27 mouse cellular contexts compared by ENCODE assay signal in genomic region chr3:154786354-154786753, GRCm38 (mm10).
DNase-seq lines count a peak whose midpoint lies in the region; ATAC-seq lines count a peak whose summit lies in the region.
"Had no signal": no experiment of that assay in that cellular context is flagged by ENCODE, and none has a peak within 500 bp of the region (broad histone marks: within the 10 kb centered on the region; RNA-seq: fewer than 3 reads in every experiment).

No protein-coding gene starts in this region.

- H3K27me3 ChIP-seq in hindbrain, embryonic 14.5 days (ENCODE audit: control insufficient read depth, insufficient read depth, low read length) = no peaks in the 10 kb centered on the region
- no peaks in the 10 kb centered on the region for H3K27me3 ChIP-seq in hindbrain, embryonic 13.5 days
- H3K27me3 ChIP-seq in midbrain, embryonic 13.5 days = no peaks in the 10 kb centered on the region
- H3K27me3 ChIP-seq in midbrain, embryonic 11.5 days (ENCODE audit: control insufficient read depth, insufficient read depth, low read length) = no peaks in the 10 kb centered on the region
- H3K27me3 ChIP-seq in midbrain, embryonic 15.5 days (replicated peaks) = no peaks in the 10 kb centered on the region
- H3K27me3 ChIP-seq: embryonic facial prominence, embryonic 12.5 days; embryonic facial prominence, embryonic 15.5 days; forebrain, embryonic 12.5 days; heart, embryonic 13.5 days had no signal

- no peak overlapping the region for H3K27ac ChIP-seq in hindbrain, embryonic 14.5 days
- no peak overlapping the region for H3K27ac ChIP-seq in hindbrain, embryonic 13.5 days
- H3K27ac ChIP-seq in midbrain, embryonic 13.5 days = no peak overlapping the region
- no peak overlapping the region for H3K27ac ChIP-seq in midbrain, embryonic 11.5 days (ENCODE audit: low read depth, low read length)
- H3K27ac ChIP-seq in midbrain, embryonic 15.5 days = no peak overlapping the region
- H3K27ac ChIP-seq: embryonic facial prominence, embryonic 12.5 days; embryonic facial prominence, embryonic 15.5 days; forebrain, embryonic 12.5 days; heart, adult 2 months; heart, embryonic 10.5 days; heart, embryonic 13.5 days had no signal

- DNase-seq in hindbrain, embryonic 14.5 days (ENCODE audit: low spot score) = no peak
- no peak for DNase-seq in midbrain, embryonic 11.5 days (ENCODE audit: low spot score, missing footprints)
- no peak for DNase-seq in layer of hippocampus, postnatal 25 days (ENCODE audit: extremely low spot score in 1 of 2, low spot score in 1 of 2)
- no peak for DNase-seq in cerebellum, adult 8-10 months
- DNase-seq: adrenal gland, adult 2 months; adrenal gland, postnatal 14 days; cerebellum, adult 11-12 months; cerebellum, adult 9-11 months; cerebellum, postnatal 25 days; gastrocnemius, postnatal 10 days; gastrocnemius, postnatal 36 days; heart, adult 2 months; heart, postnatal 14 days; heart, postnatal 4 days had no signal

- 0 out of 2 replicates have a peak, but pooled peaks have one; percentile 29 for ATAC-seq in hindbrain, embryonic 14.5 days (ENCODE audit: low FRiP score)
- no peak for ATAC-seq in hindbrain, embryonic 13.5 days (ENCODE audit: low FRiP score)
- ATAC-seq in midbrain, embryonic 13.5 days = peak; percentile 28; the same call in 1 of the 2 replicates
- no peak for ATAC-seq in midbrain, embryonic 11.5 days (ENCODE audit: low FRiP score)
- peak; percentile 66; the same call in 1 of the 2 replicates for ATAC-seq in midbrain, embryonic 15.5 days (replicated peaks)
- ATAC-seq: CD4-positive, CD25-positive, alpha-beta regulatory T cell, adult 4 months; forebrain, embryonic 16.5 days; hindbrain, embryonic 16.5 days; inflammation-experienced regulatory T-cells, adult 6 months; intestine, postnatal 0 days had no signal

- no peak overlapping the region for H3K4me2 ChIP-seq in hindbrain, embryonic 14.5 days (replicated peaks)
- H3K4me2 ChIP-seq in hindbrain, embryonic 13.5 days = no peak overlapping the region
- H3K4me2 ChIP-seq in midbrain, embryonic 13.5 days (replicated peaks) = no peak overlapping the region
- H3K4me2 ChIP-seq in midbrain, embryonic 11.5 days = no peak overlapping the region
- no peak overlapping the region for H3K4me2 ChIP-seq in midbrain, embryonic 15.5 days
- H3K4me2 ChIP-seq: embryonic facial prominence, embryonic 12.5 days; embryonic facial prominence, embryonic 15.5 days; forebrain, embryonic 12.5 days; heart, embryonic 13.5 days had no signal

- H3K4me1 ChIP-seq in hindbrain, embryonic 14.5 days (replicated peaks; ENCODE audit: control insufficient read depth, insufficient read depth, low read length) = no peaks in the 10 kb centered on the region
- no peaks in the 10 kb centered on the region for H3K4me1 ChIP-seq in hindbrain, embryonic 13.5 days (replicated peaks)
- peaks cover 2% of the 10 kb centered on the region; the same call in 1 of the 2 replicates for H3K4me1 ChIP-seq in midbrain, embryonic 13.5 days (replicated peaks)
- no peaks in the 10 kb centered on the region for H3K4me1 ChIP-seq in midbrain, embryonic 11.5 days (ENCODE audit: control insufficient read depth, insufficient read depth, low read length)
- H3K4me1 ChIP-seq in midbrain, embryonic 15.5 days = 0 out of 2 replicates have a peak, but pooled peaks cover 4% of the 10 kb centered on the region
- H3K4me1 ChIP-seq: embryonic facial prominence, embryonic 12.5 days; embryonic facial prominence, embryonic 15.5 days; heart, embryonic 10.5 days; heart, embryonic 13.5 days had no signal

- no peak overlapping the region for H3K4me3 ChIP-seq in hindbrain, embryonic 14.5 days (replicated peaks; ENCODE audit: low read length)
- no peak overlapping the region for H3K4me3 ChIP-seq in hindbrain, embryonic 13.5 days
- no peak overlapping the region for H3K4me3 ChIP-seq in midbrain, embryonic 13.5 days (replicated peaks)
- no peak overlapping the region for H3K4me3 ChIP-seq in midbrain, embryonic 11.5 days (ENCODE audit: low read depth, low read length)
- no peak overlapping the region for H3K4me3 ChIP-seq in midbrain, embryonic 15.5 days
- H3K4me3 ChIP-seq: embryonic facial prominence, embryonic 12.5 days; embryonic facial prominence, embryonic 15.5 days; forebrain, embryonic 12.5 days; heart, adult 2 months; heart, embryonic 10.5 days; heart, embryonic 13.5 days had no signal

- no peak overlapping the region for H3K9ac ChIP-seq in hindbrain, embryonic 14.5 days
- H3K9ac ChIP-seq in hindbrain, embryonic 13.5 days = no peak overlapping the region
- H3K9ac ChIP-seq in midbrain, embryonic 13.5 days (replicated peaks) = no peak overlapping the region
- no peak overlapping the region for H3K9ac ChIP-seq in midbrain, embryonic 11.5 days (ENCODE audit: low read length)
- H3K9ac ChIP-seq in midbrain, embryonic 15.5 days = no peak overlapping the region
- H3K9ac ChIP-seq: embryonic facial prominence, embryonic 12.5 days; embryonic facial prominence, embryonic 15.5 days; forebrain, embryonic 12.5 days; heart, embryonic 13.5 days had no signal

- H3K36me3 ChIP-seq in hindbrain, embryonic 14.5 days (replicated peaks; ENCODE audit: control insufficient read depth, insufficient read depth) = no peaks in the 10 kb centered on the region
- H3K36me3 ChIP-seq in hindbrain, embryonic 13.5 days = no peaks in the 10 kb centered on the region
- no peaks in the 10 kb centered on the region for H3K36me3 ChIP-seq in midbrain, embryonic 13.5 days
- no peaks in the 10 kb centered on the region for H3K36me3 ChIP-seq in midbrain, embryonic 11.5 days (ENCODE audit: control insufficient read depth, insufficient read depth, low read length)
- no peaks in the 10 kb centered on the region for H3K36me3 ChIP-seq in midbrain, embryonic 15.5 days (replicated peaks)
- H3K36me3 ChIP-seq: embryonic facial prominence, embryonic 12.5 days; embryonic facial prominence, embryonic 15.5 days; forebrain, embryonic 12.5 days had no signal

- 86% methylated on average over 9 of the region's 9 CpGs for WGBS in hindbrain, embryonic 14.5 days
- WGBS in hindbrain, embryonic 13.5 days = 89% methylated on average over 9 of the region's 9 CpGs
- 81% methylated on average over 9 of the region's 9 CpGs for WGBS in midbrain, embryonic 13.5 days
- 90% methylated on average over 9 of the region's 9 CpGs for WGBS in midbrain, embryonic 11.5 days
- 78% methylated on average over 9 of the region's 9 CpGs for WGBS in midbrain, embryonic 15.5 days

- no peaks in the 10 kb centered on the region for H3K9me3 ChIP-seq in hindbrain, embryonic 14.5 days (ENCODE audit: control insufficient read depth, low read length)
- H3K9me3 ChIP-seq in hindbrain, embryonic 13.5 days = no peaks in the 10 kb centered on the region
- H3K9me3 ChIP-seq in midbrain, embryonic 13.5 days = no peaks in the 10 kb centered on the region
- no peaks in the 10 kb centered on the region for H3K9me3 ChIP-seq in midbrain, embryonic 11.5 days (ENCODE audit: control insufficient read depth, low read length)
- no peaks in the 10 kb centered on the region for H3K9me3 ChIP-seq in midbrain, embryonic 15.5 days
- H3K9me3 ChIP-seq: embryonic facial prominence, embryonic 12.5 days; embryonic facial prominence, embryonic 15.5 days; forebrain, embryonic 12.5 days; heart, embryonic 10.5 days; heart, embryonic 13.5 days had no signal

Comparison
In these comparisons a context has a peak if more than half of its experiments do, and no peak if none do; other contexts are left out.
1. ATAC-seq: peak in hindbrain, embryonic 14.5 days (single experiment), midbrain, embryonic 13.5 days (single experiment) and midbrain, embryonic 15.5 days (single experiment); none in hindbrain, embryonic 13.5 days (single experiment) and midbrain, embryonic 11.5 days (single experiment).